Mouse (Mus musculus): ENCODE measurements around the gene Derl2.

DNA sequence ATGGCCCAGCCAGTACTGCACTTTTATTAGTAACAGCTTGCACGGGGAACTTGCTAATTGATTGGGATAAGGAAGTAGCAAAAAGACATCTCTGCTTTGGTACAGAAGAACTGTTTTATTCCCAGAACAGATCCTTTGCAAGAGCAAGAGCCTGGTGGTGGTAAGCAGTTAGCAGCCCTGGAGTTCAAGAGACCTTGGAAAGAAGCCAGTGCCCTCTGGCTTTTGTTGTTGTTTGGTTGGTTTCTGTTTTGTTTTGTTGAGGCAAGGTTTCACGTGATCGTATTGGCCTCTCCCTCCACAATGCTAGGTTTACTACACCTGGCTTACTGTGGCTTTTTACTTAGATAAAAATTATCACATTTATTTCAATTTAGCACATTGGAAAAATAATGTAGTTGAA, 8.6 kb upstream of the Derl2 start:
- TF ChIP-seq POLR2A (IDR thresholded peaks at IDR 0.05; ENCODE audit: low read depth, low read length) (no peak), CTCF (IDR thresholded peaks at IDR 0.05; ENCODE audit: borderline replicate concordance, insufficient read depth, low read length) (no peak)
